Mouse (Mus musculus) heart, adult 8-10 months (tissue): ENCODE measurements around the gene Dntt. TPM values are rescaled to one million over a fixed set of nuclear protein-coding genes. Genes with fewer than 3 reads are reported as not detected.

Source experiments
- DNase-seq: peaks from one replicate; pipeline ENCODE4 v3.0.0; 2022; ENCODE audit warnings: low spot score
- total RNA-seq, 4 experiments: library from RNA; stranded (reverse); gene quantifications; 2 replicates each; pipeline ENCODE4 v1.2.4; 2022

The Dntt gene
- total RNA-seq, 4 experiments from 2014 or later = not detected

DNA sequence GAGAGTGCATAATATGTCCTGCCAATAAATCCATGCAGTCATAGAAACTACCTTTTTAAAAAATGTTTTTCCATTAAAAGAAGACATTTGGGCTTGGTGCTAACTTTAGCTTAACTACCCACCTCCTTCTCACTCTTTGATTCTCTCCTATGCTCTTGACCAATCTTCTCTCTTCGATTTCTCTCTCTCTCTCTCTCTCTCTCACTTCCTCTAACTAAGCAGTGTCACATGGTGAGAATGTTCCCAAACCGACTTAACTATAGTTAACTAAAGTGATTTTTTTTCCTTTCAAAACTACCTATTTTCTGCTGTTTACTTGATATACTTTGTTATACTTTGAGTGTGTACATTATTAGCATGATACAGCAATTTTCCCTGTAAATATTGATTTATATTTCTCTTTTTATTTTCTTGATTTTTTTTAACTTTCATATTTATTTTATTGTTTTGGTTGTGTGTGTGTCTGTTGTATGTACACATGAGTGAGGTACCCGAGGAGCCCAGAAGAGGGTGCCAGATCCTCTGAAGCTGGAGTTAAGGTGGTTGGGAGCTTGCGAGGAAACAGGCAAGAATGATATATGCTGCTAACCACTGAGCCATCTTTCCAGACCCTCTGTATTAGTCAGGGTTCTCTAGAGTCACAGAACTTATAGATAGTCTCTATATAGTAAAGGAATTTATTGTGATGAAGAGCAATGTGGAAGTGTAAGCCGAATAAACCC lies 20.2 kb upstream of the Dntt start:
- DNase-seq = no peak

- DNase-seq = no peak
These were observed 17.4 kb upstream of the Dntt start for GRCm38 (mm10) chr19:41011676-41012075.

DNA sequence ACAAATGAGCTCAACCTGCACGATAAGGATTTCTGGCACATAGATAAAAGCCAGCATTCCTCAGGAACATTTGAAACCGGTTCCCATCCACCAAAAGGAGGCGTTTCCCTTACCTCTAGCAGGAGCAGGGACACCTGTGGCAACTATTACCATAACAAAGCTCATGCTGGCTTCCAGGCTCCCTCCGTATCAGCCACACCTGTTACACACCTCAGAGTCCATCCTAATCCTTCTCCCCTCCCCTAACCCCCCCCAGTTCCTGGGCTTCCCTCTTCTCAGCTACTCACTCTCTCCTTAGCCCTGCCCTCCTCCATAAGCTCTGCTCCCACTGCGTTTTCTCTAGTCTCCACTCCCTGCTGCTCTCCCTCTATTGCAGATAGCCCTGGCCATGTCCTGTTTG lies 15.5 kb upstream of the Dntt start:
- no peak for DNase-seq

DNA sequence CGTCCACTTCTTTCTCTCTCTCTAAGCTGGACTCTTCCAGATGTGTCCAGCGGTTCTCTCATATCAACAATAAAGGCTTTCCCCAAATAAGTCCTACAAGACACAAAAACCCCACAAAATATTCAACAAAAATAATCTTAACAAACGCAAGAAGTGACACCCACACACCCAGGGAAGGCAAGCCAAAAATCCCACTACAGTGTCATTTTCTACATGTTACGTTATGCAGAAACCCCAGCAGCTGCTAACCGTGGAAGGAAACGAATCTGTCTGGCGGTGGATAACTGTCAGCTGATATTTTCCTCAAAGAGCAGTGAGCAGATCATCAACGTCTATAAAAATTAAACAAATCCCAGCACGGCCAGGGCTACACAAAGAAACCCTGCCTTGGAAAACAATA lies 15.1 kb upstream of the Dntt start:
- no peak for DNase-seq

DNA sequence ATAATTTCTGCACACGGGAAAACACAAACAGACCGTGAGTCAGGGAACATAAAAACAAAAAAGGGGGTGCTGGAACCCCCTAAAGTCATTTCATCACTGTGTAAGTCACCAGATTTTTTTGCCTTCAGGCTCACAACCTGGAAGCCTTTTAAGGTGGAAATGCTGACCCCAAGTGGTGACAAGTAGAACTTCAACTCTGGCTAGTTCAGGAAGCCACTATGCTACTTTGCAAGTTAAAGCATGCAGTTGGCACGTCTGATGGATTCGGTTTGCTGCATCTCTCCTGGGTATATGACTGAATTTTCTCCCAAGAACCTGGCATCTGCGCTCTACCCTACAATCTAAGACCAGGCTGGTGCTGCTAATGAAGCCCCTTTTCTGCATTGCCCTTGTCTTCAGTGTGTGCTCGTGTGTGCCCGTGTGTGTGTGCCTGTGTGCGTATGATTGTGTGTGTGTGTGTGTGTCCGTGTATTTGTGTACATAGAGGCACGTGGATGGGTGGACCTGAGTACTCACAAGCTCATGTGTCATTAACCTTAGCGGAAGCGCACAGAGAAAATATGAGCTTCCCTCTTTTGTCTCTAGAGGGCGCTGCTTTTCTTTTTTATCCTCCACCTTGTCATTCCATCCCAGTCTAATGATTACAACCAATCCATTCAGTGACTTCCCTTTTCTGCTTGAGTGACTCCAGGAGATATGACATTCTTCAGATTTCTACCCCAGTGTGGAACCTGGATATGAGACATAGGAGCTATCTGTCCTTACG lies 12.9 kb upstream of the Dntt start:
- DNase-seq = peak; percentile 48

DNA sequence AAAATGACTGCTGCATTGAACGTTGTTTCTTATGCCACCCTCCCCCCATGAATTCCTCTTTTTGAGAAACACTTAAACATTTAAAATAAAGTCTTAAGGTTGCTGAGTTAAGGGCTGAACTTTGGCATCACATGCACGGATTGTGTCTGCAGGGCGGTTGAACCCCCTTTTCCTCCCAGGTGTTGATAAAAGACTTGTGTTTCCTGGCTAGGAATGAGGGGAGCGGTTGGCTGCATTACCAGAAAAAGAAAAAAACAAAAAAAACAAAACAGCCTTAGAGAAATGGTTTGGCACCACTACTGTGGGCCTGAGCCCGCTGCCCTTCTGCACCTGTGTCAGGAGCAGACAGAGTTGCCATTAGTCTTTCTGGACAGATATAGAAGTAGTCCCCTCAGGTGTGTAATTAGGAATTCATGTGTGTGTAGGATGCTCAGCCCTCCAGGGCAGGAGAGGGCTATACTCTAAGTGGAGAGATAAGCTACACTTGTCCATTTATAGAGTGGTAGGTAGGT lies 9.9 kb upstream of the Dntt start:
- DNase-seq = no peak

GRCm38 (mm10) chr19:41020537-41020936 lies 8.5 kb upstream of the Dntt start:
- DNase-seq = no peak

DNA sequence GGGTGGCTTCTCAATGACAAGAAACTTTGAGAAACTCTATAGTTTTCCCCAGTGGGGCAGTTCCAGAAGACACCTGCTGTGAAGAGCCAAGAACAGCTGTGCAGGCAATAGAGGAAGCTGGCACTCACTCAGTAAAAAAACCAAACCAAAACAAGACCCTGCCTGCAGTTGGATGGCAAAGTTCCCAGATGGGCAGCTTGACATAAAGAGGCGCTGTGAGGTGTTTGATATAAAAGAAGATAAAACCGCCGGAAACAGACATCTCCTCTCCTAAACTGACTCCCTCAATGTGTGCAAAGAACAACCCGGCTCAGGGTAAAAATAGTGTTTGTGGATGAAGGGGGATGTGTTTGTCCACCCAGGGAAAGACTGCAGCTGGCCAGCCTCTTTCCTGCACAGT lies 6.8 kb upstream of the Dntt start:
- DNase-seq = no peak

- DNase-seq = no peak
These were observed 2.5 kb upstream of the Dntt start for GRCm38 (mm10) chr19:41026551-41026950.

GRCm38 (mm10) chr19:41027024-41027423 lies 2.1 kb upstream of the Dntt start:
- DNase-seq = no peak

GRCm38 (mm10) chr19:41027601-41028000 lies 1.5 kb upstream of the Dntt start:
- no peak for DNase-seq

GRCm38 (mm10) chr19:41030161-41030560 lies 1.1 kb downstream of the Dntt start:
- DNase-seq = no peak

- no peak for DNase-seq
These were observed 1.9 kb downstream of the Dntt start for GRCm38 (mm10) chr19:41031009-41031408.

- DNase-seq = no peak
These were observed 2.8 kb downstream of the Dntt start for GRCm38 (mm10) chr19:41031869-41032268.

DNA sequence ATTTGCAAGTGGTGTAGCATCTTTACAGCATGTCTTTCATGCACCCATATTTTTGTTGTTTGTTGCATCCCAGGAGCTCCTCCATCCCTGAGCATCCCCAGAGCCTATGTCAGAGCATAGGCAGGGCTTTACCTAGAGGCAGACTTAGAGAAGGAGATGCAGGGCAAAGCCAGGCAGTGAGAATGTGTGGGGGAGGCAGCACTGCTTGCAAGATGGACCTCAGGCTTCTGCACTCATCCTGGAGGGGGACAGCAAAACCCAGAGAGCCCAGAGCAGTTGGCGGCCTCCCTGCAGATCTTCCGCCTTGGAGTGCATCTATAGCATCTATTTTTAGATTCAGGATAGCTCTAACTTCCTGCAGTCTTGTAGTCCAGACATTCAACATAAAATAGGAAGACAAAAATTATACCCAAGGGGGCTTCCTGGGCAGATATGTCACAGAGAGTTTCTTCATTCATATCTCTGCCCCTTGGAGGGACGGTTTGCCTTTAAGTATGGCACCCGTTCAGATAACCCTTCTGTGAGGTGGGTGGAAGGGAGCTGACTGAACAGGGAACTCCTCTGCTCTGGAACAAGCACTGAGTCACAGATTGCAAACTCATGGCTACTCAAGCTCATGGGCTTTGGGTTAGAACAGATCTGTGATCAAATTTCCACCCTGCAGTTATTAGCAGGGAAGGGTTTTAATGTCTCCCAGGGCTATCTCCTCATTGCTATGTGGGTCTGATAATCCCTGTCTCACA lies 6.9 kb downstream of the Dntt start:
- DNase-seq = no peak

DNA sequence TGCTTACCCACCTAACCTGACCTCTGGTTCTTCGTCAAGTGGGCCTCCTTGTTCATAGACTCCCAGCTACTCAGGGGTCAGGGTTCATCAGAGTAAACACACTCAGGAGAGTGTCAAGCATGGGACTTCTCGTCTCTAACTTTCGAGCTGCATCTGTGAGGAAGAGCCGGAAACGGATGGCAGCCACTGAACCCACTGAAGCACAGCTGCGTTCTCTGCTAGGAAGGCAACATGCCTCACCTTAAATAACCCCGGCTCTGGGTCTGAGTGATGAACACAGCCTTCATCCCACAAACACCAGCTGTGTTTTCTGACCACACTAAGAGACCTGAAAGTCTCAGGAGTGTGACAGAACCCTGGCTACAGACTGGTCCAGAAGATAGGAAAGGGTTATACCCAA lies 10.0 kb downstream of the Dntt start:
- no peak for DNase-seq

GRCm38 (mm10) chr19:41045091-41045770 lies 16.2 kb downstream of the Dntt start:
- DNase-seq = no peak

- DNase-seq = no peak
These were observed 18.5 kb downstream of the Dntt start for GRCm38 (mm10) chr19:41047437-41048186.

DNA sequence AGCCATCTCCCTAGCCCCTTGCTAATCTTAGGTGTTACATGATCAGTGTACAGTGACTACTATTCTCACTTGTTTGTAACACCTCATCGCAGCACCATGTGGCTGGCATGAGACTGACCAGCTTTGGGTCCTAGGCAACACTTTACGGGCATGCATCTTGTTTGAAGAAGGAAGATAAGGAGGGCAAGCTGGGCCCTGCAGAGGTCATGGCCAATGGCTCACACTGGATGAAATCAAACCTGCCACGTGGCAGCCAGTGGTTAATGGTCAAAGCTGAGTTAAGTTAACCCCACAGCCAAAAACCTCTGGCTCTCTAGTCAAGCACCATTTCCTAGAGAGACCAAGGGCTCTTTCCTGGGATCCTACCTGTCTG lies 19.1 kb downstream of the Dntt start:
- DNase-seq = no peak

GRCm38 (mm10) chr19:41051714-41052113 lies 22.6 kb downstream of the Dntt start:
- DNase-seq = no peak

DNA sequence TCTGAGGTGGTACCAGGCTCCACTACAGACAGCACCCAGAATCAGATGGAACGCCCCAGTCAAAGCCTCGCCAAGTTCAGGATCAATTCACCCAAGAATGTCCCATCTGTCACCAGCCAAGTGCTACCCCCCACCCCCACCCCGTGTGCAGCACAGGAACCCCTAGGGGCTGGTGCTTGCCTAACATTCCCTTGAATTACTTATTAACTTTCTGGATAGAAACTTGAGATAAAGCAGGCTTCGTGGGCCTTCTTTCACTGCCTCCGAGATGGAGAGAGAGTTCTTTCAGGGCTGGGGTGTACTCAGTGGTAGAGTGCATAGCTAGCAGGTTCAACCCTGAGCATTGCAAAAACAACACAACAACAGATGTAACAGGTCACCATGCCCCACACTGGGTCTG lies 23.2 kb downstream of the Dntt start:
- DNase-seq = no peak
